In the genomic region with DNA sequence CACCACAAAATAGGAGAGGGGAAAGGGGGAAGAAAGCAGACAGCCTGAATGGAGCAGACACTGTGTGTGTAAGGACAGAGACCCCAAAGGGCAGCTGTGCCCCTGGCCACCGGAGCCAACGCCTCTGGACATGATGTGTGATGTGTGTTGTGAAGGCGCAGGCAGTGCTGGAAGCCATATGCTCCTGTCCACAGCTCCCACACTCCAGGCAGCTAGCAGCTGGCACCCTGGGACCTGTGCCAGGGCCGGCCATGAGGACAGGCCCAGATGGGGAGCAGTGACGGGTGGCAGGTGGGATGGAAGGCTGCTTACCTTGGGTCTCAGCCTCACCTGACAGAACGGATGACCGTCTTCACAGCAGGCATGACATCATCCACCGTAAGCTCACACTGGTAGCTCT, we compare ENCODE assay signal across 13 mouse cellular contexts. TPM values are rescaled to one million over a fixed set of nuclear protein-coding genes. Genes with fewer than 3 reads are reported as not detected.
DNase-seq lines count a peak whose midpoint lies in the region; ATAC-seq lines count a peak whose summit lies in the region.
"Had no signal": no experiment of that assay in that cellular context is flagged by ENCODE, and none has a peak within 500 bp of the region (broad histone marks: within the 10 kb centered on the region; RNA-seq: fewer than 3 reads in every experiment).

No protein-coding gene starts in this region.

- H3K9ac ChIP-seq in heart, embryonic 11.5 days (ENCODE audit: low read depth, low read length) = no peak overlapping the region
- H3K9ac ChIP-seq in forebrain, embryonic 11.5 days (ENCODE audit: low read length) = no peak overlapping the region
- H3K9ac ChIP-seq: kidney, embryonic 15.5 days; liver, embryonic 14.5 days had no signal

- 81% methylated on average over 8 of the region's 8 CpGs for WGBS in heart, embryonic 11.5 days (ENCODE audit: insufficient replicate concordance)
- WGBS in forebrain, embryonic 11.5 days = 89% methylated on average over 8 of the region's 8 CpGs

- peaks cover 56% of the 10 kb centered on the region for H3K27me3 ChIP-seq in heart, embryonic 11.5 days (ENCODE audit: control insufficient read depth, insufficient read depth, low read length)
- peaks cover 18% of the 10 kb centered on the region for H3K27me3 ChIP-seq in forebrain, embryonic 11.5 days (ENCODE audit: control insufficient read depth, insufficient read depth, low read length)

- H3K4me1 ChIP-seq in heart, embryonic 11.5 days (ENCODE audit: control insufficient read depth, insufficient read depth, low read length) = peaks cover 7% of the 10 kb centered on the region; the same call in 1 of the 2 replicates
- no peaks in the 10 kb centered on the region; the same call in 1 of the 2 replicates for H3K4me1 ChIP-seq in forebrain, embryonic 11.5 days (replicated peaks; ENCODE audit: control insufficient read depth, insufficient read depth, low read length)

- H3K36me3 ChIP-seq in heart, embryonic 11.5 days (ENCODE audit: control insufficient read depth, insufficient read depth, low read length) = no peaks in the 10 kb centered on the region
- H3K36me3 ChIP-seq in forebrain, embryonic 11.5 days (ENCODE audit: control insufficient read depth, insufficient read depth, low read length) = no peaks in the 10 kb centered on the region
- H3K36me3 ChIP-seq: kidney, embryonic 15.5 days had no signal

- H3K4me3 ChIP-seq in heart, embryonic 11.5 days (ENCODE audit: low read depth, low read length) = no peak overlapping the region
- H3K4me3 ChIP-seq in forebrain, embryonic 11.5 days (ENCODE audit: low read depth, low read length) = no peak overlapping the region
- H3K4me3 ChIP-seq: kidney, embryonic 15.5 days had no signal

- H3K9me3 ChIP-seq in heart, embryonic 11.5 days (replicated peaks; ENCODE audit: control insufficient read depth, low read length) = no peaks in the 10 kb centered on the region
- no peaks in the 10 kb centered on the region for H3K9me3 ChIP-seq in forebrain, embryonic 11.5 days (ENCODE audit: control insufficient read depth, low read length)
- H3K9me3 ChIP-seq: kidney, embryonic 15.5 days had no signal

- no peak overlapping the region for H3K27ac ChIP-seq in heart, embryonic 11.5 days (ENCODE audit: low read depth, low read length)
- H3K27ac ChIP-seq in forebrain, embryonic 11.5 days (ENCODE audit: low read depth, low read length) = no peak overlapping the region
- H3K27ac ChIP-seq: kidney, embryonic 15.5 days; liver, embryonic 14.5 days; macrophage had no signal

- DNase-seq in adrenal gland, postnatal 10 days = peak; percentile 20
- no peak for DNase-seq in adrenal gland, postnatal 36 days
- peak; percentile 24 for DNase-seq in heart, postnatal 10 days
- DNase-seq in cerebellum, adult 9-10 months = peak; percentile 48
- DNase-seq in left cerebral cortex, postnatal 4 days = peak; percentile 84
- DNase-seq in kidney, postnatal 4 days = no peak
- DNase-seq in forebrain, embryonic 11.5 days (ENCODE audit: low spot score) = no peak

- no peak for ATAC-seq in heart, embryonic 11.5 days (replicated peaks; ENCODE audit: insufficient number of reproducible peaks, low FRiP score, low TSS enrichment)
- ATAC-seq in forebrain, embryonic 11.5 days (replicated peaks; ENCODE audit: low FRiP score) = no peak

- H3K4me2 ChIP-seq in heart, embryonic 11.5 days = no peak overlapping the region
- H3K4me2 ChIP-seq in forebrain, embryonic 11.5 days (ENCODE audit: low read depth, low read length, severe bottlenecking) = no peak overlapping the region
- H3K4me2 ChIP-seq: kidney, embryonic 15.5 days had no signal

- intact Hi-C loops in heart, postnatal 10 days (cut with DNase I) = no loop called here
- intact Hi-C loops in left cerebral cortex, postnatal 4 days (cut with DNase I) = no loop called here

RNA-seq across cellular contexts. Expression of a gene that starts 35.7 kb away (rescaled TPM):
- total RNA-seq in adrenal gland, postnatal 10 days (2021) = 1 to 10 TPM; 3.2 to 7.4 TPM
- 10 to 100 TPM in 1 of 2 experiments, 1 to 10 TPM in 1; 6.0 to 56.0 TPM for total RNA-seq in adrenal gland, postnatal 36 days (2021)
- total RNA-seq in heart, postnatal 10 days (2021) = 10 to 100 TPM; 76.0 to 81.5 TPM
- 37.5 and 44.9 TPM in 2 replicates for polyA plus RNA-seq in heart, embryonic 11.5 days (2014; fragmentation: Nextera tagmentation; extraction: Ambion mirVana)
- 1 to 10 TPM; 2.9 to 3.5 TPM for total RNA-seq in left cerebral cortex, postnatal 4 days (2021)
- polyA plus RNA-seq in forebrain, embryonic 11.5 days (2014; fragmentation: Nextera tagmentation; extraction: Ambion mirVana) = 10.8 and 12.4 TPM in 2 replicates
- polyA plus RNA-seq: macrophage had no signal

RNA-seq across cellular contexts. Expression of a gene that starts 46.4 kb away (rescaled TPM):
- 1 to 10 TPM; 4.1 to 7.7 TPM for total RNA-seq in adrenal gland, postnatal 10 days (2021)
- total RNA-seq in adrenal gland, postnatal 36 days (2021) = 1 to 10 TPM; 2.3 TPM
- total RNA-seq in heart, postnatal 10 days (2021) = 1 to 10 TPM; 3.3 to 3.5 TPM
- polyA plus RNA-seq in heart, embryonic 11.5 days (2014; fragmentation: Nextera tagmentation; extraction: Ambion mirVana) = 0.99 and 1.0 TPM in 2 replicates
- 10 to 100 TPM; 19.6 to 21.1 TPM for total RNA-seq in left cerebral cortex, postnatal 4 days (2021)
- 2.6 and 3.0 TPM in 2 replicates for polyA plus RNA-seq in forebrain, embryonic 11.5 days (2014; fragmentation: Nextera tagmentation; extraction: Ambion mirVana)
- total RNA-seq: common myeloid progenitor, adult 5-6 weeks; hematopoietic stem cell, adult 5-6 weeks had no signal
- polyA plus RNA-seq: macrophage had no signal

Comparison
In these comparisons a context has a peak if more than half of its experiments do, and no peak if none do; other contexts are left out.
1. DNase-seq: peak in adrenal gland, postnatal 10 days (single experiment), heart, postnatal 10 days (2 of 2), cerebellum, adult 9-10 months (single experiment) and left cerebral cortex, postnatal 4 days (single experiment); none in adrenal gland, postnatal 36 days (0 of 2), kidney, postnatal 4 days (0 of 2) and forebrain, embryonic 11.5 days (single experiment).